Mouse (Mus musculus): ENCODE data around the gene Vps8.
"Not testable (repeated sequence)": the region's sequence is repeated elsewhere in the genome, so short reads cannot be mapped to it uniquely, and the experiment has no call there.

The Vps8 gene

DNA sequence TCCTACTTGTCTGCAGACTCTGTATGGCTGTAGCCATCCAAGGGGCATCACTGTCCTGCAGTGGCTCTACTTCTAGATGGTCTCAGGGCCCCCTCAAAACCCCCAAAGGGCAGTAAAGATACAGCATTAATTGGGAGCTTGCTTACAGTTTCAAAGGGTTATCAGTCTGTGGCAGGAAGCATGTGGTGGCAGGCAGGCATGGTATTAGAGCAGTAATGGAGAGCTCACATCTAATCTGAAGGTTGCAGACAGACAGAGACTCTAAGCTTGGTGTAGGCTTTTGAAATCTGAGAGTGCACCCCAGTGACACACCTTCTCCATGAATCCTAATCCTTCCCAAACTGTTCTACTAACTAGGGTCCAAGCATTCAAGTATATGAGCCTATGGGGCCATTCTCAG is 211.5 kb downstream of the Vps8 start:
- DNase-seq, result no peak

DNA sequence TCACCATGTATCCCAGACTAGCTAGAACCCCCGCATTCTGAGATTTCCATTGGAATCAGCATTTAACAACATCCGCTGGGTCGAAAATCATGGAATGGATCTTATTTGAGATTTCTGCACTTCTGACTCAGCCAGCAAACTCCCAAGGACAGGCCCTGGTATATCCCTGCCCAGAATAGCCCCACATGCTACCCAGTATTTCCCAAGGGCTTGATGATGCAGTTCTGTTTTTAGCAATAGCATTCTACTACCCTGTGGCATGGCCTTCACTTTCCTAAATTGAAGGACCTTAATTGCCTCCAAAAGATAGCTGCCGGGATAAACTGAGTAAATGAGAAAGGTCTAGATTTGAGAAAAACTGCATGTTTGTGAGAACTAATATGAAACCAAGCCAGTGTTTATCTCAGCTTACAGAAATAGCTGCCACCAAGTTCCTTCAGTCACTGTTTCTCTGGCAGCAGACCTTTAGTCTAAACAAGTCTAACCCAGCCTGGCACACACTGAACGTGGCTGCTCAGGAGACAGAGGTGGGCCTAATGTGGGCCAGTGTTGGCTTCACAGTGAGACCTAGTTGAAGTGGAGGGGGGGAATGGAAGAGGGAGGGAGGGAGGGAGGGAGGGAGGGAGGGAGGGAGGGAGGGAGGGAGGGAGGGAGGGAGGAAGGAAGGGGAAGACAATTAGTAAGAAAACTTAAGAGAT is 213.4 kb downstream of the Vps8 start:
- no peak for DNase-seq

DNA sequence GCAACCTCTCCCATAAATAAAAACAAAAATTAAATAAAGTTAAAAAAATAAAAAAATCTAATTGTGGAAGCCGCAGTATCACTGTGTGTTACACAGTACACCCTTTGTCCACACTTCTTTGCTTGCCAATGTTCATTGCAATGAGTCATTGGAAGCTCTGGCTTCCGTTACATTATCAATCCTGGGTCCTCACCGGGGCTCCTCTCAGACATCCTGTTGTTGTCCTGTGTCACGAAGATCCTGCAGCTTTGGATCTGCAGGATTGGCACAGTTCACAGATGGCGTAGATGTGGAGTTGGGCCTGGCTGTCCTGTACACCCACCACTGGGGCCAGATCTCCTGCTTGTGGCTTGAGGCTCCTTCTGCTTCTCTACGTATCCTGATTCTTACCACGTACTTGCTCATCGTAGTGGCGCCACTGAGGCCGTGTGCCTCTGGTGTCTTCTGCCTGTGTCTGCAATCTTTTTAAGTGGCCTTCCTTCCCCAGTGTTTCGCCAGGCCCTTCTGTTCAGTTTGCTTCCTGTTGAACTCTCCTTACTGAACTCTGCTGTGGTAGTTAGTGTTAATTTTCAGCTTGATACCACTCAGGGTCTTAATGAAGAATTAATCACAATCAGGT is 214.4 kb downstream of the Vps8 start:
- no peak for DNase-seq

DNA sequence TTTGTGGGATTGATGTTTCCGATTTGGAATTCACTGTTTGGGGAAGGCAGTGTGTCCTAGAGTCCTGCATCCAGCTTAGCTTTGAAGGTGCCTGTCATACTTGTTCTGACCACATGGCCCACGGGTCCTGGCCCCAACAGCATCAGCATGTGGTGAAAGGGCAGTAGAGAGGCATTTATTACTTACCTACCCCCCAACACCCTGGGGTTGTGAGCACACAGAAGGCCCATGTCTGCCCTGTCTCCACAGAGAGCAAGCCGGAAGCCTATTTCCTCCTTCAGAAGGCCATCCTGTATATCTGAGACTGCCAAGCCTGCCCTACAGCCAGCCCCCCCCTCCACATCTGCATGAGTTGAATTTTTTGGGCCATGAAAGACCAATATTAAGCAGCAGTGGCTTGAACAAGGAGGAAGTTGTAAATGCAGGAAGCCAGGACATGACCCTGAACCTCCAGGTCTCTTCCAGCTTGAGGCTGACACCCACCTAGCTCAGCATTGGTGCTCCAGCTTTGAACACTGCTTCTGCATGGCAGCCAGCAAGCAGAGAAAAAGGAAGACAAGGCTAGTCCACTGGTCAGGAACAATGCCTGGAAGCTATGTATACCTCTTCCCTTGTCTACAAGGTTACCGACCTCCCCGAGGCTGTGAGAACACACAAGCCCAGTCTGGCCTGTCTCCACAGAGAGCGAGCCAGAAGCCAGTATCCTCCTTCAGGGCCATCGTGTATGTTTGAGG is 218.0 kb downstream of the Vps8 start:
- DNase-seq, result peak in 1 of 2 experiments; percentile 6

DNA sequence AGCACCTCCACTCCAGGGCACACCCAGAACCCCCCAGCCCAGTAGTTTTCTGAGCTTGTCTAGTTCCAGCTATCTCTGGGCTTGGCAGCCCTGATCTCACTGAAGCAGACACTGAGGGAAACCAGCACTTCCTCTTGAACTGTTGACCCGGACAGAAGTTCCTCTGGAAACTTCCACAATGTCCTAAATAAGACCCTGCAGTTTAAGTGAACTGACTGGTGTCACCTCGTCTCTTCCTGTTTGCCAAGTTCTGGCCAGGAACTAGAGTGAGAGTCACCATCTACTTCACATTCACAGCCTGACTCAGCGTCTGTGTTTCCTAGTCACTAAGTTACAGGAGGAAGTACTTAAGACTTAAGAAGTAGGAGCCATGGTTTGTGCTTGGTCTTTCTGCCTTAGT is 219.0 kb downstream of the Vps8 start:
- DNase-seq, result peak in 1 of 2 experiments; percentile 22

DNA sequence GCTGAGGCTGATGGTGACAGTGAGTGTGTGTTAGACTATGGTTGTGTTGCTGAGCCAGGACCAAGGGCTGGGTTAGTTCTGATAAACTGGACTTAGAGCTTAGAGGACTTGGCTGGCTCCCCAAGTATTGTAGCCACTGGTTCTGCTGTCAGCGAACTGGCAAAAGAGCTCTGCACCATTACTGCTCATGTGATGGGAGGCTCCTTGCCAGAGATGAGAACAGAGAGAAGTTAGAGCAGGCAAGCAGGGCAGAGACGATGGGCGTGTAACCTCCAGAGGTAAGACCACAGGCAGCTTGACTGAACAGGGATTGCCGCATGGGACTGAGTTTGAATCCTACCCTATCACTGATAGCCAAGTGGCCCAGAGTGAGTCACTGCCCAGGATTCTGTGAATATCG is 220.0 kb downstream of the Vps8 start:
- DNase-seq, result no peak

DNA sequence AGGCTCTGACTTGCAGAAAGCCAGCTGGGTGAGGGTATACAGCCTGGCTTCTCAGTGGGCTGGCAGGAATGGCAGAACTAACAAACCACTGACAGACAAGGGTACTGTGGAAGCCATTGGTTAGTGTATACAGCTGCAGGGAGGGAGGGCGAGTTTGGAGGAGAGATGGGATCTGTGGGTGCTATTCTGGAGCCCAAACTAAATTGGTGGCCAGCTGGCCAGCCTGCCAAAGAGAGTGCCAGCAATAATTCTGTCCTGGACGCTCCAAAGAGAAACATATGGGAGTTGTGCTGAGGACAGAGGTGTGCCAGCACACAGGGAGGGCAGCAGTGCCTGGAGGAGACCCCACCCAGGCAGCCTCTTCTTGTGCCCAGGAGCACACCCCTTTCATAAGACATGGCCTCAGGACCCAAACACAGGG is 220.7 kb downstream of the Vps8 start:
- no peak for DNase-seq

DNA sequence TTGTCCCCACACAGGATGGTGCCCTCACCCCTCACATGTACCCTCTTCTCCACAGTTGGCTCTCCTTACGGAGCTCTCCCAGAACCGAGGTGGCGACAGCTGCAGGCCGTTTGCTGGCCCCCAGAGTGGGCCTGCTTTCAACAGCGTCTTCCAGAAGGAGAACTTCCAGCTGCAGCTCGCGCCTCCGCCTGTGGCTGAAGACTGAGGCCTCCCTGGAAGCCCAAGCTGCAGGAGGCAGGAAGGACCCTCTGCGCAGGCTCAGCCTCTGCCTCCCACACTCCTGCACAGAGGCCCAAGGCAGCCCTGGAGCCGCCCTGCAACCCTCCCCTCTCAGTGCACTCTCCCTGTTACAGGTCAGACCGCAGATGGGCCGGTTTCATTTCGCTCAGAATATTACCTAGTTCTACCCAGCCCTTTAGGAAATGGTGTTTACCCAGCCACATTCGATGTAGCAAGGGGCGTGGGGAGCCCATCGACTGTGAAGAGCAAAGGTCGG is 221.2 kb downstream of the Vps8 start:
- DNase-seq, result no peak

DNA sequence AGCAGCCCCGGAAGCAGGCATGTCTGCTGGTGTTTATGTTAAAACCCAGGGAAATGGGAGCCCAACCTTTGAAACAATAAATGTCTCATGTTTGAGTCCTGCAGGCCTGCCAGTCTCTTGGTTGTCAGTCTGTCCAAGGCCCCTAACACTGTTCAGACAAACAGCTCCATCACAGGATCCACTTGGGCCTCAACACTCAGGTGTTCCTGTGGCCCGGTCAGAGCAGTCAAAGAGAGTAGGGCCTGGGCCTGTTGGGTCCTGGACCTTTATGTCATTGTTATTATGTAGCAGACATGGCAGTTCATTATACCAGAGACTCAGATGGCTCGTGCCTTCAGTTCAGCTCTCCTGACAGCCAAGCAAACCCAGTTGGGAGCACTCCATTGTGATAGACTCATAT is 221.7 kb downstream of the Vps8 start:
- DNase-seq, result no peak

DNA sequence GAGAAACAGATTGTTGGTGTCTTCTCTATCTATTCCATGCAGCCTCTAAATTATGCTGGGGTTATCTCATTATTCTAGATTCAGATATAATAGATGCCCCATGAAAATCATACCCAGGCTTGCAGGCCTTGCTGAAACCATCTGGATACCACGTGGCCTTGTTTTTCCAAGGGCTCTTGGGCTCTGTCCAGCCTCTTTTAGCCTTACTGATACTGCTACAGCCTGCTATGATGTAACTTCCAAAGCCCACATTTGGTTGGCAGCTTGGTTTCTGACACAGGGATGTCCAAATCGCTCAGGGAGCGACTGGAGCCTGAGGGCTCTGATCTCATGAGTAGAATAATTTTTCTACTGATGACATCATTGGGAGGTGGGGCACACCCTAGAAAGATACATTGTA is 223.0 kb downstream of the Vps8 start:
- no peak for DNase-seq

DNA sequence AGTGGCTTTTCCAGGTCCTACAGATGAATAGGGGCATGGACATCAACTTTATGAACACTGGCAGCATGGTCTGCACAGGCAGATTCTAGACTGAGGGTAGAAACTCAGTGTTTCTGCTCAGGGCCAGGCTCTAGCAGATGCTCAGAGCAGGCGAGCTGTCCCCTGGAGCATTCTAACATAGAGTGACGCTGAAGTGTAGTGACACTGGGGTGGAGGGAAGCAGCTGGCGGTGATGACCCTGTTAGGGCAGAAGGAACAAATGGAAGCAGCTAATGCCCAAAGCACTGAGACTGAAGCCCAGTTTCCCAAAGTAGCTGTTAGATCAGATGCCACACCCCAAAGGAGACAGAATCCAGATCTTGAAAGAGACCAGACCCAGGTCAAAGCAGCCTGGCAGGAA is 223.6 kb downstream of the Vps8 start:
- DNase-seq, result no peak

DNA sequence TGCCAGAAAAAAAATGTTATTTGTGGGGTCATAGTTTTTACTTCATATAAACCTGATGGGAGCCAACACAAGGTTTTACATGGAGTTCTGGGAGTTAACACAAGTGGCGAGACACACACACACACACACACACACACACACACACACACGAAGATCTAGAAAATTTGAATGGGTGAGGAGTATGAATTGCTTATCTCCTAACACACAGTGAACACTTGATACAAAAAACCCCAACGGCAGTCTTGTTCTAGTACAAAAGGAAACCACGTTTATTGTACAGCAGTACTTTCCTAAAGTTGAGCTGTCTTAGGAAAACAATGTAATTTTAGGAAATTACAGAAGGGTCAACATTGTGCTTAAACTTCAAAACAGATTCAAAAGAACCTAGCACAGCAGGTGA is 225.9 kb downstream of the Vps8 start:
- no peak for DNase-seq

DNA sequence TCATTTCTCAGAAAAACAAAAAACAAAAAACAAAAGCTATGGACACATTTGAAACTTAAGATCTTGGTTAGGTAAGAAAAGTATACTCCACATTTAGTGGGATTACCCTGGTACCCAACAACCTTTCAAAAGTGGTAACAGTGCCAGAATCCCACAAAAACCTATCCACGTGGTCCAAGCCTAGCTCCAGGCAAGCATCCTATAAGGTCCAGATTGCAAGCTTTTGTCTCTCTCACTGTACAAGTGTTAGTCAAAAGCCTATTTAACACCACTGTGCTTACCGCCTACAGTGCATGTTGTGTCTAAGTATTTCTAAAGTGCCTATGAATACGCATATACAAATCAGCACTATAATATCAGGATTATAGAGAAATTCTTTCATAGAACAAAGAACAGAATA is 227.4 kb downstream of the Vps8 start:
- DNase-seq, result no peak

DNA sequence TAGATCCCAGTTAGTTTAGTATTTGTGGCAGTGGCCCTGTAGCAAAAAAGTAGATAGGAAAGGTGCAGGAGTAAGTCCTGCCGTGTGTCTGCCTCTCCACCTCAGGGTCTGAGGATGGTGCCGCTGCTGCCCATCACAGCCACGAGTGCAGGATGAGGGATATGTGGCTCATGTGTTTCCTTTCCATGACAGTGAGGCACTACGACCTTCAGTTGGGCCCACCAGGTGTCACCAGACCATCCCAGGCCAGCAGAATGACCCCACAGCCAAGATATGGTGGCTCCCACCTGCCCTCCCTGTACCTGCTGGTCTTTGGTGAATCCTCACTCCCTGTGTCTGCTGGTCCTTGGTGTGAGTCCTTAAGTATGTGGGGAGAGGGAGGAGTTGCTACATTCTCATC is 228.2 kb downstream of the Vps8 start:
- no peak for DNase-seq

DNA sequence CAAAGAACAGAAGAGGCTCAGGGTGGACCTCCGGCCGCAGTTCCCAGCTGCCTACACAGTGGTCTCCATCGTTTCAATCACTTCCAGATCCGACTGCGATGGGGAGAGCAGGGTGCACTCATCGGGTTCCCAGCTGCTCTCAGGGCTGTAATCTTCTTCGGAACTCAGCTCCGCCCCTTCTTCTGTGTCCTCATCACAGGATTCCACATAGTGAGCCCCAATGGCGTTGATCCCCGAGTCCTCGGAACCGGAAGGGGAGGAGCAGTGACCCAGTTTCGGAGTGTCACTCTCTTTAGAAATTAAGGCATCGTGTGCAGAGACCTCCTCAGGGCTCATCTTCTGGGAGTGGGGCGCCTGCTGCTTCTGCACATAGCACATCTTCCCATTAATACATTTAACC is 230.2 kb downstream of the Vps8 start:
- no peak for DNase-seq

DNA sequence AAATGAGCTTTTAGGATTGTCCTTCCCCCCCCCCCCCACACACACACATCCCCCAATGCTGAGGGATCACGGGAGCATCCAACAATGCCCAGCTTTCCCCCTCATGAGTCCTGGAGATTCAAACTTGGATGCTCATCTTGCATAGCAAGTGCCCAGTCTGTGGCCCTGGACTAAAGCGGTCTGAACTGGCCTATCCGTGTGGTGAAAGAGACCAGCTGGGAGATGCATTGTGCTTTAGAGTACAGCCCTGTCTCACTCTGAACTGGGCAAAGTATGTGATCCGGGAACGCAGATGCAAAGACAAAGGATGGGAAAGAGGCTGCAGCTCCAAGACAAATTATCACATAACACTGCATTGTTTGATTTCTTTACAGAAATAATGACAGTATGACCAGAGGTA is 231.5 kb downstream of the Vps8 start:
- no peak for DNase-seq

DNA sequence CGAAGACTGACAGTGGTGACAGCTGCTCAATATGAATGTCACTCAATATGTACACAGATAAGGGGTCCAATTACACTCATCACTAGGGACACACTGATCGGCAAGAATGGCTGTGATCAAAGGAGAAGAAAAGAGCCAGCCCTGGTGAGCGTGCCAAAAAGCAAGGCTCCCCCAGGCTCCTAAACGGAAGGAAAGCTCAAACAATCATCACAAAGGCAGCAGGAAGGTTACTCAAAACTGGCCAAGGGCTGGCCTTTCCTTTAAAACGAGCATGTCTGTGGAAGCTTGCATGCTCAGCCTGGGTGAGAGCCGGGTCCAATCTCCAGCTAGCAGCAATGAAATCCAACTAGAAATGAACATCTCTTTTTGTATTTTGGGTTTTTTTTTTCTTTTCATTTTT is 232.4 kb downstream of the Vps8 start:
- DNase-seq, result no peak

DNA sequence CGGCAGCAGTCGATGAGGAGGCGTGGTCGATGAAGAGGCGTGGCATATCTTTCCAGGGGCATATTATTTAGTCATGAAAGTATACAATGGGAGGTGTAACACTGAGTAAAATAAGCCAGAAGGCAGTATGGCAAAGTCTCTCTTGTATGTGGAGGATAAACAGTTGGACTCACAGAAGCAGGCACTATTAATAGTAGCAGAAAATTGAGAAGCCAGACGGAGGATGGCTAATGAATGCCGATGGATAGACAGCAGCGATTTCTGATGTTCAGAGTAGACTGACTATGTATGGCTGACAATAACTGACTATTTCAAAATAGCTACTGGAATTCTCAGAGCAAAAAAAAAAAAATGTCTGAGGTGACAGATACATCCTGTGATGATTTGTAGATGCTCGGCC is 233.0 kb downstream of the Vps8 start:
- DNase-seq, result no peak

DNA sequence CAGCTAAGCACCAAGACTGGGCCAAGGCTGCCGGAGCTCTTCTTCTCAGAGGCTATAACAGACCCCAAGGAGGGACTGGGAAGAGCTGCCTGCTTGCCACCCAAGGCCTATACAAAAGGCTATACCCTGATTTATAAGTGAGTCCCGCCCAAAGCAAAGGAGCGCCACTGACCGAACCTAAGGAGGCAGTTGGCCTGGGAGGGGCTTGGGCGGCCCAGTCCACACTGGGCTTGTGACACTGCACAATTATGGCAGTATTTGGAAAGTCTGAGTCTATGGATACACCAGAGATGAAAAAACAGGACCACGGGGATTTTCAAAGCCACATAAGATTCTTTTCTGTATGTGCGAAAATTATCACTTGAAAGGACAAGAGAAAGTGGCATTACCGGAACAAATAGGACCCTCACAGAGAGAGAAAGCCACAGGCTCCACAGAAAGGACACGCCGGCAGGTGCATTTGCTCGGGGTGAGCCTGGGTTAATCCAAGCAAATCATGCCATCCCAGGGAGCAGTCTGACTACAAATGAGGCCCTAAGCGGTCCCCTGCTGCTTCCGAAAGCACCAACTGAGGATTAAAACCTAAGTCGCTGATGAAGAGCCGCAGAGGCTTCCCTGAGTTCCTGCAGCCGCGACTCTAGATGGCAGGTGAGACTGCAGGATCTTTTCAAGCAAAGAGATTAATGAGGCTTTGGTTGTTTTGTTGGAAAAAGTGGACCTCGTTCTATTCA is 241.9 kb downstream of the Vps8 start:
- no peak for DNase-seq

DNA sequence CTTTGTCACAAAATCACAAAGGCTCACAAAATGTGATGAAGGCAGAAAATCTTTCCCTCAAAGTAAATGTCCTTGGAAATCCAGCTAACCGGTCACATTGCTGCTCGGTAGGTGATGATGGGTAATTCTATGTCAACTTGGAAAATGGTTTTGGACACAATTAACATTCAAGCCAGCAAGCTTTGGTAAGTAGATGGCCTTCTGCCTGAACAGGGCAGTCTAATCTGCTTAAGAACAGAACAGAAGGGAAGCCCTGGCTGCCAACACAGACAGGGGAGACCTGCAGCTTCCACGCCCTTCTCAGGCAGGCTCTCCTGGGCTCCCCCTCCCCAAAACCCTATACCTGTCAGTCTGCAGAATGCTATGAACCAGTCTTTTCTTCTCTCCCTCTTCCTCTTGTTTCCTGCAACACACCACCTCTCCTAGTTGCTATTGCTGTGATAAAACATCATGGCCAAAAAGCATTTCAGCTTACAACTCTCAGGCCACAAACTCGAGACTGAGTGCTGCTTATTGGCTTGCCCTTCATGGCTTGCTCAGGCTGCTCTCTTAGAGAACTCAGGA is 242.6 kb downstream of the Vps8 start:
- no peak for DNase-seq

DNA sequence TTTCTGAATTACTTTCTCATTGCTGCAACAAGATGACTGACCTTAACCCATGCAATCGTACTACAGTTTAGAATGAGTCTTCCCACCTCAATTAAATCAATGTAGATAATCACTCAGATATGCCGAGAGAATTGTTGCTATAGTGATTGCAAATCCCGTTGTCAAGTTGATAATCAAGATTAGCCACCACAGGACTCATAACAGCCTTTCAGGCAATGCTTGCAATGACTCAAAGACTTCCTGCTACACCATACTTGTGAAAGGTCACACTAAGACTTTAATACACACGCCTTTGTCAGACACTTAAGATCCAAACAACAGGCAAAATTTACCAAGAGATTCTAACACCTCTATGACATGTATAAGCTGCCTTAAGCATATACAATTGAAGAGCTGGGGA is 249.0 kb downstream of the Vps8 start:
- no peak for DNase-seq

DNA sequence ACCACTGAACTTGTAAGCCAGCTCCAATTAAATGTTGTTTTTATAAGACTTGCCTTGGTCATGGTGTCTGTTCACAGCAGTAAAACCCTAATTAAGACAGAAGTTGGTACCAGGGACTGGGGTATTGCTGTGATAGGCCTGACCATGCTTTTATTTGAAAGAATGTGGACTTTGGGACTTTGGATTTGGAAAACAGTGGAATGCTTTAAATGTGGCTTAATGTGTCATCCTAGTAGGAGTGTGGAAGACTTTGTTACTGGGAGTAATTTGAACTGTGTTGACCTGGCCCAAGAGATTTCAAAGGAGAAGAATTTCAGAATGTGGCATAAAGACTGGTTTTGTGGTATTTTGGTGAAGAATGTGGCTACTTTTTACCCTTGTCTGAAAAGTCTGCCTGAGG is 250.1 kb downstream of the Vps8 start:
- not testable (repeated sequence) for DNase-seq

DNA sequence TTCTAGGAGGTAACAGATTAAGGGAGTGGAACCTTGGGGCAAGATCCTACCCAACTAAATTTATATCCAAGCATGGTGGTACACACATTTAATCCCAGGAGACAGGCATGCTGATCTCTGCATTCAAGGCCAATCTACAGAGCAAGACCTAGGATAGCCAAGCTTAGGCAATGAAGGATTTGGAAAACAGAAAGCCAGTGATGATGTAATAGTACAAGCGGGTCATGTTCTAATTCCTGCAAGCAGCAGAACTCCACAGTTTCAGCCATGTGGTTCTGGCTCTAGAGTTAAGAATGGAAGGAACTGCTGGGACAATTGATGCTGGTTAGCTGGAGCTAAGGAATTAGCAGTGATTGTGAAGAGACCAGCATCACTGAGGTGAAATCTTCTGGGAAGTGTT is 250.7 kb downstream of the Vps8 start:
- not testable (repeated sequence) for DNase-seq

Data from B cell, adult 2 months (primary cell).